Mouse (Mus musculus): ENCODE results near the gene Catsperz.

Gene Catsperz

GRCm38 (mm10) chr19:6943709-6944108 lies 18.5 kb upstream of the Catsperz start:
- DNase-seq (ENCODE audit: low read depth, low spot score), result no peak

GRCm38 (mm10) chr19:6942764-6943163 lies 17.6 kb upstream of the Catsperz start:
- DNase-seq (ENCODE audit: low read depth, low spot score), result no peak

- peak; percentile 84 for DNase-seq (ENCODE audit: low read depth, low spot score)
These were observed 17.1 kb upstream of the Catsperz start, which contains the start of gene Gpr137 for GRCm38 (mm10) chr19:6942249-6942691. Gene Gpr137, minus strand, starts transcription at chr19:6942480.

GRCm38 (mm10) chr19:6941372-6942248 lies 16.4 kb upstream of the Catsperz start, which contains the start of gene Bad:
Gene Bad, plus strand, starts transcription at chr19:6941861.
- DNase-seq (ENCODE audit: low read depth, low spot score), result peak; percentile 76

- no peak for DNase-seq (ENCODE audit: low read depth, low spot score)
These were observed 15.5 kb upstream of the Catsperz start for GRCm38 (mm10) chr19:6940396-6941351.

- no peak for DNase-seq (ENCODE audit: low read depth, low spot score)
These were observed 14.2 kb upstream of the Catsperz start for GRCm38 (mm10) chr19:6939106-6940002.

GRCm38 (mm10) chr19:6937541-6938465 lies 12.6 kb upstream of the Catsperz start:
- no peak for DNase-seq (ENCODE audit: low read depth, low spot score)

GRCm38 (mm10) chr19:6936299-6936698 lies 11.1 kb upstream of the Catsperz start:
- DNase-seq (ENCODE audit: low read depth, low spot score), result no peak

- no peak for DNase-seq (ENCODE audit: low read depth, low spot score)
These were observed 9.2 kb upstream of the Catsperz start, which contains the start of gene Kcnk4 for GRCm38 (mm10) chr19:6934195-6934977. Gene Kcnk4, minus strand, starts transcription at chr19:6934515.

- DNase-seq (ENCODE audit: low read depth, low spot score), result no peak
These were observed 8.4 kb upstream of the Catsperz start for GRCm38 (mm10) chr19:6933436-6934194.

- no peak for DNase-seq (ENCODE audit: low read depth, low spot score)
These were observed 7.9 kb upstream of the Catsperz start for GRCm38 (mm10) chr19:6933102-6933435.

- DNase-seq (ENCODE audit: low read depth, low spot score), result no peak
These were observed 6.8 kb upstream of the Catsperz start for GRCm38 (mm10) chr19:6932018-6932417.

- no peak for DNase-seq (ENCODE audit: low read depth, low spot score)
These were observed 5.8 kb upstream of the Catsperz start for GRCm38 (mm10) chr19:6931002-6931401.

GRCm38 (mm10) chr19:6928080-6928479 lies 2.9 kb upstream of the Catsperz start:
- DNase-seq (ENCODE audit: low read depth, low spot score), result no peak

- DNase-seq (ENCODE audit: low read depth, low spot score), result no peak
These were observed 1.5 kb upstream of the Catsperz start for GRCm38 (mm10) chr19:6926559-6927255.

- no peak for DNase-seq (ENCODE audit: low read depth, low spot score)
These were observed 590 bp upstream of the Catsperz start for GRCm38 (mm10) chr19:6925611-6926329.

All from WW6 (cell line).